Mouse (Mus musculus): ENCODE data around the gene B9d2. TPM values are rescaled to one million over a fixed set of nuclear protein-coding genes. Genes with fewer than 3 reads are reported as not detected.

Gene B9d2
- polyA plus RNA-seq (2015; fragmentation: Nextera tagmentation; extraction: Ambion mirVana) = 48.2 and 49.2 TPM in 2 replicates

GRCm38 (mm10) chr7:25680514-25681258, at the start of gene B9d2:
Gene B9d2 (plus strand): TSS chr7:25680780.

DNA sequence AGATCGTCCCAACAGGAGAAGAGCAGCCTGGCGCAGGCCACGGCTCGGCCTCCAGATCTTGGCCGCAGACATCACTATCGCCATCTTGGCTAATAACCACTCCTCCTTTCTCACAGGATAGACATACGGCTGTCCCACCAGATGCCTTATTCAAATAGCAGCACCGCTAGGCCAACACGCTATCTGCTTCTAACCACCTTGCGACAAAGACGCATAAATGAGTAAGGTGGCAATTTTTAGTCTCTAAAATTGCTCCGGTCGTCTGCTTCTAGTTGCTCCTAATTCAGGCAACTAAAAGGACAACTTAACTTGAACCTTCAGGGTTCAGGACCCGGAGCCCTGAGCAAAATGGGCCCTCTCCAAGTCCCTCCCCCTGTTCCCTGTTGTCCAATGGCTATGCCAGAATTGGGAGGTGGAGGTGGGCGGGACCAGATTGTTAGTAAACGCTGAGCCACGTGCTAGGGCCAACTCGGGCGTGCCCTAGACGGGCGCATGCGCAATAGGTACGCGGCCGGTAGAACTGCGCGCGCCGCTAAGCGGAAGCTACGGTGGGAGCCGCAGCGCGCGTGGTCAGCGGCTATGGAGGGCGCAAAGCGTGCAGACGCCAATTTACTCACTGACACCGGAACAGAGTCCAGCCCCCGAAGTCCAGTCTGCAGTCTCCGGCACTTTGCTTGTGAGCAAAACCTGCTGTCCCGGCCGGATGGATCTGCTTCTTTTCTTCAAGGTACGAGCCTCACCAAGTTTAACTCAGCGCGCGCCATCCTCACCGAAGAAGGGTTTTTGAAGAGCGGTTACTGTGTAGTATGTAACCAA, 21.7 kb upstream of the B9d2 start, which contains the start of the genes Bckdha and Exosc5:
TSS of gene Bckdha (minus strand) at position 325 of the 816 bp plus-strand sequence.
TSS of gene Exosc5 (plus strand) at position 508 of the 816 bp plus-strand sequence.

DNA sequence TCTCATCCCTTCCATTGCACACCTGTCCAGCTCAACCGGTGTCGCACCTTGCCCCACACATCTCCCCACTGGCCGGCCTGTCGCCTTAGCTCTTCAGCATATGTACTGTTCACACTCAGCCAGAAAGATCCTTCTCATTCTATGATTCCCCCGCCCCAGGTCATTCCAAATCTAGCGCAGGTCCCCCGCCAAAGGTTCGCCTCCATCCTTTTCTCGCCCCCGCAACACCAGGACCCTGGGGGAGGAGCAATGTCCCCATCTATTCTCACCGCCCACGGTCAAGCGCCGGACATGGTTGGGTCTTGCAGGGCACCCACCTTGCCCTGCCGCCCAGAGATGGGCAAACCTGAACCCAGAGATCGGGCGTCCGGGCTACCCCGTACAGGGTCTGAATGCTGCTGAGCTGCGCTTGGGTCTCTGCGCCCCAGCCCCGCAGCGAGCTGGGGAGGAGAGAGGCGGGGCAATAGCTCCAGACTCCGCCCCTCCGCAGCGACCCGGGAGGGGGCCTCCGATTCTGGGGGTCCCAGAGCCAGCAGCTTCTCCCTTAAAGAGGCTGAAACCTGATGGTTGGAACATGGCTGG, 5.8 kb upstream of the B9d2 start, which contains the start of gene Tmem91:
TSS of gene Tmem91 (minus strand) at position 448 of the 582 bp plus-strand sequence.

DNA sequence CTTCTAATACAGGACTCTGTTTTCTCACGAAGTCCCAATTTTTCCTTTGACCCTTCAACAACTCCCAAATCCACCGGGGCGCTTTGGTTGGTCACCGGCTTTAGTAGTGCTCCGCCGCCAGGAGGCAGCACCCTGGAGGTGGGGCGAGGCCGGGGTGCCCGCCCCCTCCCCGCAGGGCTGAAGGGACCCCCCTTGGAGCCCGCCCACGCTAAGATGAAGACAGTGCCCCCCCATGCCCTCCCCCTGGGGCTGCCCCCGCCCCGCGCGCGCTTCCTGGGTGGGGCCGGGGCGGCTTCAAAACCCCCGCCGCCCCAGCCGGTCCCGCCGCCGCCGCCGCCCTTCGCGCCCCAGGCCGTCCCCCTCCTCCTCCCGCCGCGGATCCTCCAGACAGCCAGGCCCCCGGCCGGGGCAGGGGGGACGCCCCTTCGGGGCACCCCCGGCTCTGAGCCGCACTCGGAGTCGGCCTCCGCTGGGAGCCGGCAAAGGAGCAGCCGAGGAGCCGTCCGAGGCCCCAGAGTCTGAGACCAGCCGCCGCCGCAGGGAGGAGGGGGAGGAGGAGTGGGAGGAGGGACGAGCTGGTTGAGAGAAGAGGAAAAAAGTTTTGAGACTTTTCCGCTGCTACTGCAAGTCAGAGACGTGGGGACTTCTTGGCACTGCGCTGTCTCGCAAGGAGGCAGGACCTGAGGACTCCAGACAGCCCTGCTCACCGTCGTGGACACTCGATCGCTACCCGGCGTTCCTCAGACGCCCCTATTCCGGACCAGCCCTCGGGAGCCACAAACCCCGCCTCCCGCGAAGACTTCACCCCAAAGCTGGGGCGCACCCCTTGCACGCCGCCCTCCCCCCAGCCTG, 6.3 kb downstream of the B9d2 start, which contains the start of gene Tgfb1:
TSS of gene Tgfb1 (plus strand) at position 323 of the 852 bp plus-strand sequence.

DNA sequence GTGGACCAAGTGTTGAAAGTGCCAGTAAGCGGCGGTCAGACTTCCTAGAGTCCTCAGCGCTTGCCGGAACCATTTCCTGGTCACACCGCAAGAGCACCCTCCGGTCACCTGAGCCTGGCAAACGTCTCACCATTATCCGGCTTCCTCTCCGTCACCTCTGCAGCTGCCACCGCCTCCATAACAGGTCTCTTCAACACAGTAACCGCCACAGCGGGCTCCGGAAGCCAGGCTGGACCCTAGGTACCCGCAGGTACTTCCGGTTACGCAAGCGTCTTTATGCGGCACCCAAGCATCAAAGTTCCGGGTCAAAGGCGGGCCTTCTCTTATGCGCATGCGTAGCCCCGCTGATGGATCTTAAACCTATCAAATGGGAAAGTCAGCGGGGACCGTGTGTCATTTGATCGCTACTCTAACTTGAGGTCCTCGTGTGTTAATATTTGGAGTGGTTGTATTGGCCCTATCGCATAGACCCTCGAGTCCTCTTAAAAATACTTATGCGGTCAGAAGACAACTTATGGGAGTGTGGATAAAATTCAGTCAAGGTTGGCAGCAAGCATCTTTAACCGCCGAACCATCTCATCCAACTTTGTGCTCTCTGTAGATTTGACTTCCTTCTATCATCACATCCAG, 38.3 kb downstream of the B9d2 start, which contains the start of gene Ccdc97:
TSS of gene Ccdc97 (minus strand) at position 301 of the 630 bp plus-strand sequence.

Other genes with a start within 250 kb of the B9d2 start
- 1.4 and 1.5 TPM in 2 replicates for gene Ceacam1, start 203.2 kb upstream of the B9d2 start, polyA plus RNA-seq (2015; fragmentation: Nextera tagmentation; extraction: Ambion mirVana)
- 0.15 TPM in 1 of 2 replicates, not detected in the other for gene Ceacam2, start 140.9 kb upstream of the B9d2 start, polyA plus RNA-seq (2015; fragmentation: Nextera tagmentation; extraction: Ambion mirVana)
- gene Erich4, start 64.9 kb upstream of the B9d2 start, polyA plus RNA-seq (2015; fragmentation: Nextera tagmentation; extraction: Ambion mirVana) = not detected in 2 replicates
- gene Dmac2, start 61.4 kb upstream of the B9d2 start, polyA plus RNA-seq (2015; fragmentation: Nextera tagmentation; extraction: Ambion mirVana) = 50.1 and 51.9 TPM in 2 replicates
- gene B3gnt8, start 54.1 kb upstream of the B9d2 start, polyA plus RNA-seq (2015; fragmentation: Nextera tagmentation; extraction: Ambion mirVana) = 1.3 and 1.7 TPM in 2 replicates
- 51.5 and 51.7 TPM in 2 replicates for gene Bckdha, start 21.8 kb upstream of the B9d2 start, polyA plus RNA-seq (2015; fragmentation: Nextera tagmentation; extraction: Ambion mirVana)
- gene Exosc5, start 21.6 kb upstream of the B9d2 start, polyA plus RNA-seq (2015; fragmentation: Nextera tagmentation; extraction: Ambion mirVana) = 33.1 and 37.9 TPM in 2 replicates
- 240 and 246 TPM in 2 replicates for gene Tmem91, start 5.6 kb upstream of the B9d2 start, polyA plus RNA-seq (2015; fragmentation: Nextera tagmentation; extraction: Ambion mirVana)
- gene Tgfb1, start 6.2 kb downstream of the B9d2 start, polyA plus RNA-seq (2015; fragmentation: Nextera tagmentation; extraction: Ambion mirVana) = 1.2 TPM in 2 replicates
- 22.2 and 25.1 TPM in 2 replicates for gene Ccdc97, start 38.3 kb downstream of the B9d2 start, polyA plus RNA-seq (2015; fragmentation: Nextera tagmentation; extraction: Ambion mirVana)
- gene Hnrnpul1, start 74.0 kb downstream of the B9d2 start, polyA plus RNA-seq (2015; fragmentation: Nextera tagmentation; extraction: Ambion mirVana) = 39.3 TPM in 2 replicates
- gene Axl, start 107.9 kb downstream of the B9d2 start, polyA plus RNA-seq (2015; fragmentation: Nextera tagmentation; extraction: Ambion mirVana) = 37.7 and 38.3 TPM in 2 replicates
- gene Cyp2s1, start 136.1 kb downstream of the B9d2 start, polyA plus RNA-seq (2015; fragmentation: Nextera tagmentation; extraction: Ambion mirVana) = 2.8 and 3.1 TPM in 2 replicates
- not detected in 2 replicates for gene Cyp2b10, start 216.8 kb downstream of the B9d2 start, polyA plus RNA-seq (2015; fragmentation: Nextera tagmentation; extraction: Ambion mirVana)

All from neural tube, postnatal 0 days (tissue).